Mouse (Mus musculus) 416B (cell line): ENCODE measurements around the gene B3gnt6.

Experiments
- DNase-seq: peaks from one replicate; pipeline ENCODE4 v3.0.0; 2011; ENCODE audit warnings: low read depth

The B3gnt6 gene

DNA sequence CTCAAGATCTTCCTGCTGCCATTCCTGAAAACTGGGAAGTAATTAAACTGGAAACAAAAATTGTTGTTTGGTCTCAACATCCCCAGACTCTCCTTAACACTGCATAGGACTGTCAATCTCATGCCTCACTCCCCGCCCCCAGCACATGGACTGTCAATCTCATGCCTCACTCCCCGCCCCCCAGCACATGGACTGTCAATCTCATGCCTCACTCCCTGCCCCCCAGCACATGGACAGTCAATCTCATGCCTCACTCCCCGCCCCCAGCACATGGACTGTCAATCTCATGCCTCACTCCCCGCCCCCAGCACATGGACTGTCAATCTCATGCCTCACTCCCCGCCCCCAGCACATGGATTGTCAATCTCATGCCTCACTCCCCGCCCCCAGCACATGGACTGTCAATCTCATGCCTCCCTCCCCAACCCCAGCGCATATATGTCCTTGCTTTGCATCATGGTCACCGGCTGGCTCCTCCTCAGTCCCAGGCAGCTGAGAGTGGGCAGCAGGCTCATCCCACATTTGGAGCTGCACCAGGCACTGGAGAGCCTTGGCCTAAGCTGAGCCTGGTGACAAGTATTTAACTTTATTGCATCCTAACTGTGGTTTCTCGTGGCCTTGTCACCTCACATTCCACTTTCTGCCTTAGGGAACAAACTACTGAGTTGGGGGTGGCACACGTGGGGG lies 50.4 kb downstream of the B3gnt6 start:
- no peak for DNase-seq

GRCm38 (mm10) chr7:98147766-98148165 lies 51.5 kb downstream of the B3gnt6 start:
- DNase-seq, result no peak

DNA sequence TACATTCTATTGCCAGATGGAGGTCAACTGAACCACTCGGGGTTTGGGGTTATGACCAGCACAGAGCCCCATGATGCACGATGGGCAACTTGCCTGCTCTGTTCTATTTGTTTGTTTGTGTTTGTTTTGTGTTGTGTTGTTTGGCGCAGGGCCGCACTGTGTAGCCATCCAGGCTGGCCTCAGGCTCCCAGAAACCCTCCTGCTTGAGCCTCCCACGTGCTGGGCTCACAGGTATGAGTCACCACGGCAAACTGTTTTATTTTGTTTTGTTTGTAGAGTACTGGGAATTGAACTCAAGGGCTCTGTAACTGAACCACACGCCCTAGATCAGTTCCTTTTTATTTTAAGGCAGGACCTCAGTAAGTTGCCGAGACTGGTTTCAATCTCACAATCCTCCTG lies 52.8 kb downstream of the B3gnt6 start:
- DNase-seq, result no peak

GRCm38 (mm10) chr7:98145842-98146446 lies 53.3 kb downstream of the B3gnt6 start:
- DNase-seq, result no peak

DNA sequence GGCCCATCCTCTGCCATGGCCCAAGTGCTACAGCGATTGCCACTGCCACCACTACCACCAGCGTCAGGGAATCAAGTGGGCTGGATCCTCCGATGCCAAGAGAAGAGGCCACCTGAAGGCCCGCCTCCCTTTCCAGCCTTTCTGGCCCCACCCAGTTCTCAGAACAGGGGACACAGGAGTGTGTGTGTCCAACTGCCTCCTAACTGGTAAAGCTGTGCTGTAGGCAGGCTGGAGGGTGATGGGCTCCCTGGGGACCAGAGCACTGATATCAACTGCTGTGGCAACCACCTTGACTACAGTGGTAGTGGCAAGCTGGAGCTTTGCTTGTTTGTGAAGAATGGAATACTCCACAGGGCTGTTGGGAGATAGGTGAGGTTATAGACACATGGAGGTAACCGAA lies 53.9 kb downstream of the B3gnt6 start, which contains the start of gene Omp:
Omp (minus strand) TSS at position 101 of the 400 bp plus-strand sequence.
- no peak for DNase-seq

GRCm38 (mm10) chr7:98142648-98143047 lies 56.6 kb downstream of the B3gnt6 start:
- DNase-seq, result no peak
